Mouse (Mus musculus) E14TG2a.4 (cell line): ENCODE data around the gene Gm6034.
"Not testable (repeated sequence)": the region's sequence is repeated elsewhere in the genome, so short reads cannot be mapped to it uniquely, and the experiment has no call there.

Experiments
- H3K27me3 ChIP-seq: 2 replicates; pipeline ENCODE4 v1.6.1; 2014; ENCODE audit warnings: low read length, control low read depth; ENCODE audit not compliant: insufficient read depth
- H3K36me3 ChIP-seq: 2 replicates; pipeline ENCODE4 v1.6.1; 2014; ENCODE audit warnings: low read length, control low read depth; ENCODE audit not compliant: insufficient read depth
- H3K4me1 ChIP-seq: replicated peaks from 2 replicates; pipeline ENCODE4 v1.6.1; 2014; ENCODE audit warnings: low read depth, low read length, control low read depth
- H3K4me3 ChIP-seq: replicated peaks from 2 replicates; pipeline ENCODE4 v1.5.1; 2014; ENCODE audit warnings: mild to moderate bottlenecking, low read length
- H3K9me3 ChIP-seq: 2 replicates; pipeline ENCODE4 v1.6.1; 2014; ENCODE audit warnings: low read length, control low read depth
- CTCF ChIP-seq: conservative IDR thresholded peaks from 2 replicates; pipeline ENCODE4 v1.5.1; 2014; ENCODE audit warnings: low read length
- NANOG ChIP-seq: IDR thresholded peaks from 2 replicates; pipeline ENCODE4 v1.6.1; 2014; ENCODE audit warnings: borderline replicate concordance, low read length, mixed read lengths
- POU5F1 ChIP-seq: IDR thresholded peaks from 2 replicates; pipeline ENCODE4 v1.6.1; 2014; ENCODE audit warnings: low read length, borderline replicate concordance

The Gm6034 gene

GRCm38 (mm10) chr17:36042610-36043169 is at the start of gene Gm6034, which contains the start of gene H2-T22:
Gm6034 (plus strand) TSS chr17:36042961.
H2-T22 (minus strand) TSS chr17:36042747.
- H3K4me3 ChIP-seq = peak within 1 kb of the TSS; percentile 39
- not testable (repeated sequence) for H3K4me1 ChIP-seq, H3K9me3 ChIP-seq, H3K36me3 ChIP-seq
- H3K27me3 ChIP-seq = peaks cover 50% of the 10 kb centered on the region

- peak overlapping the region; percentile 85 for H3K4me3 ChIP-seq
- TF ChIP-seq CTCF (peak; percentile 94), NANOG (no peak)
Measured at GRCm38 (mm10) chr17:35993675-35994074, 49.1 kb upstream of the Gm6034 start.

GRCm38 (mm10) chr17:35994175-35994878 is 48.4 kb upstream of the Gm6034 start:
- H3K36me3 ChIP-seq = peaks cover 6% of the 10 kb centered on the region
- no peaks in the 10 kb centered on the region for H3K27me3 ChIP-seq
- H3K9me3 ChIP-seq = no peaks in the 10 kb centered on the region
- H3K4me3 ChIP-seq = peak overlapping the region; percentile 85
- H3K4me1 ChIP-seq = peaks cover 60% of the 10 kb centered on the region
- TF ChIP-seq NANOG (no peak), POU5F1 (no peak)

More at GRCm38 (mm10) chr17:35993675-35994074, 49.1 kb upstream of the Gm6034 start:
- Histone ChIP-seq H3K4me1 (peaks cover 57% of the 10 kb centered on the region), H3K27me3 (no peaks in the 10 kb centered on the region), H3K9me3 (no peaks in the 10 kb centered on the region), H3K36me3 (peaks cover 13% of the 10 kb centered on the region)

- no peaks in the 10 kb centered on the region for H3K9me3 ChIP-seq
- TF ChIP-seq NANOG (no peak), POU5F1 (no peak), CTCF (no peak)
- H3K4me1 ChIP-seq = peaks cover 60% of the 10 kb centered on the region
- H3K36me3 ChIP-seq = peaks cover 2% of the 10 kb centered on the region
- H3K27me3 ChIP-seq = no peaks in the 10 kb centered on the region
- peak overlapping the region; percentile 85 for H3K4me3 ChIP-seq
Measured at GRCm38 (mm10) chr17:35994879-35995240, 47.9 kb upstream of the Gm6034 start.

- Histone ChIP-seq H3K4me1 (peaks cover 75% of the 10 kb centered on the region), H3K4me3 (no peak overlapping the region), H3K36me3 (peaks cover 5% of the 10 kb centered on the region; the same call in 1 of the 2 replicates), H3K27me3 (no peaks in the 10 kb centered on the region), H3K9me3 (peaks cover 1% of the 10 kb centered on the region)
- TF ChIP-seq NANOG (no peak), POU5F1 (no peak), CTCF (peak; percentile 98)
Measured at GRCm38 (mm10) chr17:35996949-35997348, 45.8 kb upstream of the Gm6034 start.

- H3K4me3 ChIP-seq = peak overlapping the region; percentile 30; the same call in 1 of the 2 replicates
- peaks cover 8% of the 10 kb centered on the region; the same call in 1 of the 2 replicates for H3K36me3 ChIP-seq
- H3K4me1 ChIP-seq = peaks cover 75% of the 10 kb centered on the region
- TF ChIP-seq POU5F1 (no peak), NANOG (no peak), CTCF (no peak)
- H3K9me3 ChIP-seq = peaks cover 7% of the 10 kb centered on the region
- no peaks in the 10 kb centered on the region for H3K27me3 ChIP-seq
Measured at GRCm38 (mm10) chr17:35997713-35998510, 44.8 kb upstream of the Gm6034 start.

GRCm38 (mm10) chr17:35998545-35999305 is 44.0 kb upstream of the Gm6034 start:
- Histone ChIP-seq H3K36me3 (peaks cover 8% of the 10 kb centered on the region; the same call in 1 of the 2 replicates), H3K4me1 (peaks cover 77% of the 10 kb centered on the region), H3K27me3 (no peaks in the 10 kb centered on the region), H3K4me3 (no peak overlapping the region), H3K9me3 (peaks cover 7% of the 10 kb centered on the region)
- TF ChIP-seq POU5F1 (no peak), NANOG (no peak), CTCF (no peak)

- Histone ChIP-seq H3K36me3 (peaks cover 14% of the 10 kb centered on the region; the same call in 1 of the 2 replicates), H3K4me3 (no peak overlapping the region), H3K27me3 (no peaks in the 10 kb centered on the region), H3K4me1 (peaks cover 82% of the 10 kb centered on the region), H3K9me3 (peaks cover 7% of the 10 kb centered on the region)
- no peak for TF ChIP-seq POU5F1
- no peak for TF ChIP-seq NANOG
- TF ChIP-seq CTCF = no peak
Measured at GRCm38 (mm10) chr17:35999356-35999755, 43.4 kb upstream of the Gm6034 start.
